Mouse (Mus musculus) urinary bladder, adult 18-20 months (tissue): ENCODE data around the gene Rtel1.

Experiments used
- DNase-seq, 2 experiments: peaks; one replicate each; pipeline ENCODE4 v3.0.0; 2022; ENCODE audit warnings: low spot score in 2 of 2, mixed read lengths in 2 of 2

The Rtel1 gene

DNA sequence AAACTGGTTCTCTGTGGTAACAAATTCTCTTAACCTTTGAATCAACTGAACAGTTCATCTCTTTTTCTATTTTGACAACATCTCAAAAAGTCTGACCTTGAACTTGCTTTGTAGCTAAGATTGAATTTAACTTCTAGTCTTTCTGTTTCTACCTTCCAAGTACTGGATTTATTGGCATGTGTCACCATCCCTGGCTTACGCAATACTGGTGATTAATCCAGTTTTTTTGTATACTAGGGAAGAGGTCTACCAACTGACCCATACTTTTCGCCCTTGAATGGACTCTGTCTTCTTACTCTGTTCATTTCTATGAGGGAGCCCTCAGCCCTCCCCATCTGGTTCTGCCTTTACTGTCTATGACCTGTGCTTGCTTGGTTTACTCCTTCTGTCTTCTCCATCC lies 6.6 kb downstream of the Rtel1 start:
- DNase-seq: no peak

DNA sequence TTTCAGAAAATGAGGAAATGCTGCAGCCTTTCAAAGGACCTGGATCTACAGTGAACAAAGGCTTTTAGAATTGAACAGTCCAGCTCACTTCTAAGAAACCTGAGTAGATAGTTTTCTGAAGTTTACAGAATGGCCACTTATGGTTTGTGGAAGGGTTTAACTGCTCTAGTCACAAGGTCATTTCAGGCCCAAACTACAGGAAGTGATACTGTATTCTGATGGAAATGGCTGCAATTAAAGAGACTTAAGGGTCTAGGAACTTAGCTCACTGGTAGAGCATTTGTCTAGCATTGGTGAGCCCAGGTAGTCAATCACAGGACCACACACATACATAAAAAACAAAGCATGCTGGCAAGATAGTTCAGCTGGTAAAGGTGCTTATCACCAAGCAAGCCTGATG lies 13.0 kb downstream of the Rtel1 start:
- no peak for DNase-seq

DNA sequence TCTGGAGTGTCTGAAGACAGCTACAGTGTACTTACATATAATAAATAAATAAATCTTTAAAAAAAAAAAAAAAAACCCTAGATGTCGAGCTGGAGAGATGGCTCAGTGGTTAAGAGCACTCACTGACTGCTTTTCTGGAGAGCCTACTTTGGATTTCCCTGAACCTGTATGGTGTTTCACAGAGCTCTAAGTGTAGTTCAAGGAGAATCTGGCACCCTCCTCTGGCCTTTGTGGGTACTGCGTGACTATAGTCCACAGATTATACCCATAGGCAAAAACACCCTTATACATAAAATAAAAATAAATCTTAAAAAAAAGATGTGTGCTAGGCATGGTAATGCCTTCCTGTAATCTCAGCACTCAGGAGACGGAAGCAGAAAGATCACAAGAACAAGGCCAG lies 14.5 kb downstream of the Rtel1 start:
- DNase-seq: peak in 1 of 2 experiments; percentile 53

DNA sequence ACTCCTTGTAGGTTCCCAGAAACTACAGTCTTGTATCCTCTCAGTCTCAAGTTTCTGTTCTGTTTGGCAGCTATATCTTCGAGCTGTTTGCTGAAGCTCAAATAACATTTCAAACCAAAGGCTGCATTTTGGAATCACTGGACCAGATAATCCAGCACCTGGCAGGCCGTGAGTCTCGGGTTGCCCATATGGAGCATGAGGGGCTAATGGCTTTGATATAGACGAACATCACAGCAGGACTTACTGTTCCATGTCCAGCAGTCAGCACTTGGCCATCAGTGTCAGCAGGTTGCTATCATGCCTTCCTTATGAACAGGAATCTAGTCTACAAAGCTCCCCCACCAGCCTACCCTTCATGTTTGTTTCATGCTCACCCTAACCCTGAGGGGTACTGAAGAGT lies 20.9 kb downstream of the Rtel1 start:
- DNase-seq: no peak

DNA sequence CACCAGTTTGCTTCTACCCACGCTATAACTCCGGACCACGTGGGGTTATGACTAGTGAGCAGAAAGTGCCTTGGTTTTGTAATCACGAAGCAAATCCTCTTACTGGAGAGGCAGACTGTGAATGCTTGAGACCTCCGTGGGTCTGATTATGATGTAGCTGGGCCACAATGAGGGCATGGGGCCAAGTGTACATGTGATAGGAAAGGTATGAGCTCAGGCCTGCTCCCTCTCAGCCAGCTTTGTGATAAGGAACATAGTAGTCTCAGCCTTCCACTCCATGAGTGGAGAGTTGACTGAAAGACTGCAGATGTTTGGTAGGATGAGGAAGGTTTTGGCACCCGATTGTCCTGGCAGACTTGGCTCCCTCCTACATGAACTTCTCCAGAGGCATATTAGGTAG lies 23.2 kb downstream of the Rtel1 start:
- no peak for DNase-seq

GRCm38 (mm10) chr2:181356780-181357179 lies 37.2 kb downstream of the Rtel1 start:
- DNase-seq: no peak

DNA sequence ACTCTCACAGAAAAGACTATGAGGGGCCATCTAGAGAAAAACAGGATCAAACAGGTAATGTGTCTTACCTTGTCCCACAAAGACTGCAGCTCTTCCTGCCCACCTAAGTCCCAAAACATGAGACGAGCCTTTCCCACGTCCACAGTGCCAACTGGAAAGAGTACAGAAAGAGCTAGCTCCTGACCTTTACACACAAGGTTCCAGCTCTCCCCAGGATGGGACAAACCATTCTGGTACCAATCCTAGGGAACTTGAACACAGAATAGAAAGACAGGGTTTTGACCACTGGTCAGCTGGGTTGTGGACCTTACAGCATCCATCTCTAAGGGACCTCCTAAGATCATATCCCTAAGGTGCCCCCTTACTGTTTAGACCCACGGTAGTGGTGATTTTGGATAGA lies 44.4 kb downstream of the Rtel1 start:
- DNase-seq: no peak

DNA sequence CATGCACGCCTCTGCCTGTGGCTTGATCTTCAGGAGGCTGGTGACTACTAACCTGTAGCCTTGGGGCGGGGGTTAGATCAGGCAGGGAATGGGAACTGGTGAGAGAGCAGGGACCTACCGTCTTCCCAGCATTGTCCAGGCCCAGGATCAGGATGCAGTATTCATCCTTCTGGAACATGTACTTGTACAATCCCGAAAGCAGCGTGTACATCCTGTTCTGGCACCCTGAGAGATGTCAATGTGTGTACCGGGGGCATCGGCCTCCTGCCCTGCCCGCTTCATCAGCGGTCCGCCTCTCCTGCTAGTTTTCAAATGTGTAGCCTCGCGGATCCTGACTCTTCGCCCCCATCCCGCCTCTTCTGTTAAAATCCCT lies 44.9 kb downstream of the Rtel1 start:
- DNase-seq: no peak

GRCm38 (mm10) chr2:181364860-181365596 lies 45.5 kb downstream of the Rtel1 start, which contains the start of the genes Zgpat and Arfrp1:
Gene Zgpat (plus strand): TSS chr2:181364928.
Gene Arfrp1 (minus strand): TSS chr2:181365404.
- DNase-seq: peak; percentile 82

DNA sequence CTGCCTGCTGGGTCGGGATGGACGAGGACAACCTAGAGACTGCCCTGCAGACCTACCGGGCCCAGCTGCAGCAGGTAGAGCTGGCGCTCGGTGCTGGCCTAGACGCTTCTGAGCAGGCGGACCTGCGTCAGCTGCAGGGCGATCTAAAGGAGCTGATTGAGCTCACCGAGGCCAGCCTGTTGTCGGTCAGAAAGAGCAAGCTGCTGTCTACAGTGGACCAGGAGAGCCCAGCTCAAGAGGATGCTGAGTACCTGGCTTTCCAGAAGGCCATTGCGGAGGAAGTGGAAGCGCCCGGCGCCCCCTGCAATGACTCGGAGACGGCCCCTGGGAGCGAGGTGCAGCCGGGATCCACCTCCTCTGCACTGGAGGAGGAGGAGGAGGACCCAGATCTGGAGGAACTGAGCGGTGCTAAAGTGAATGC lies 46.1 kb downstream of the Rtel1 start:
- no peak for DNase-seq

DNA sequence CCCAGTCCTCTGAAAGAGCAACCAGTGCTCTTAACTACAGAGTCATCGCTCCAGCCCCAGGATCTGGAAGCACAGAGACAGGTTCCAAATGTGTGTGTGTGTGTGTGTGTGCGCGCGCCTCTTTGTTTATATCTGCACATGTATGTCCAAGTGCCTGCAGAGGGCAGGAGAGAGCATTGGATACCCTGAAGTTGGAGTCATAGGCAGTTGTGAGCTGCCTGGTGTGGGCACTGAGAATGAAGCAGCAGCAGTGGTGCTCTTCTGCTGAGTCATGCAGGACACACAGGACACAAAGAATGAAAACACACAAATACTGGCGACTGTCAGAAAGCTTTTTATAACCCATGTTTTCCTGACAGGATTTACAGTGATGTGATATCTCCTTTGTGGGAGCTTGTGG lies 50.5 kb downstream of the Rtel1 start:
- no peak for DNase-seq

- DNase-seq: no peak
Measured at GRCm38 (mm10) chr2:181375787-181376186, 56.2 kb downstream of the Rtel1 start.

GRCm38 (mm10) chr2:181377230-181377629 lies 57.7 kb downstream of the Rtel1 start:
- no peak for DNase-seq

DNA sequence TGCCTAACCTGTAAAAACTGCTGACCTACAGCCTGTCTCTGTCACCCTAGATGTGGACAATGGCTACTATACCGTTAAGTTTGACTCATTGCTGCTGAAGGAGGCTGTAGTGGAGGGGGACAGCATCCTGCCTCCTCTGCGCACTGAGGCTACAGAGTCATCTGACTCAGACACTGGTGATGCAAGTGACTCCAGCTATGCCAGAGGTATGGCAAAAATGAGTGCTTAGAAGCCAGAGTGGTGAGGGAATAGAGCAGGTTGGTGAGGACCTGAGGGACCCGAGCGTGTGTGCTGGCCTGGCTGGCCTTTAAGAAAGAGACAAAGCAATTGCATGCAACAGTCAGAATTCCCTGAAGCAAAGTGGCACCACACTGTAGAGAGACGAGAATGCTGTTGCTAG lies 59.2 kb downstream of the Rtel1 start:
- no peak for DNase-seq

DNA sequence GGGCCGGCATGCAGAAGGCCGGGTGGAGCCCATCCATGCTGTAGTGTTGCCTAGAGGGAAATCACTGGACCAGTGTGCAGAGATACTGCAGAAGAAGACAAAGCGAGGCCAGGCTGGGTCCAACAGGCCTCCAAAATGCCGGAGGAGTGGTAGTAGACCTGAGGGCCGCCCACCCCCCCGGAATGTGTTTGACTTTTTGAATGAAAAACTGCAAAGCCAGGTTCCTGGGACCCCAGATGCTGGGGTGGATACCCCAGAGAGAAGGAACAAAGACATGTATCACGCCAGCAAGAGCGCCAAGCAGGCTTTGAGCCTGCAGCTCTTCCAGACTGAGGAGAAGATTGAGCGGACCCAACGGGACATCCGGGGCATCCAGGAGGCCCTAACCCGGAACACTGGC lies 60.2 kb downstream of the Rtel1 start, which contains the start of gene Lime1:
TSS of gene Lime1 (plus strand) at position 301 of the 400 bp plus-strand sequence.
- DNase-seq: no peak

- DNase-seq: no peak
Measured at GRCm38 (mm10) chr2:181380251-181380650, 60.7 kb downstream of the Rtel1 start.

GRCm38 (mm10) chr2:181381107-181381506 lies 61.6 kb downstream of the Rtel1 start:
- DNase-seq: no peak

GRCm38 (mm10) chr2:181381631-181382306 lies 62.2 kb downstream of the Rtel1 start:
- DNase-seq: no peak

GRCm38 (mm10) chr2:181384463-181384862 lies 64.9 kb downstream of the Rtel1 start:
- no peak for DNase-seq

DNA sequence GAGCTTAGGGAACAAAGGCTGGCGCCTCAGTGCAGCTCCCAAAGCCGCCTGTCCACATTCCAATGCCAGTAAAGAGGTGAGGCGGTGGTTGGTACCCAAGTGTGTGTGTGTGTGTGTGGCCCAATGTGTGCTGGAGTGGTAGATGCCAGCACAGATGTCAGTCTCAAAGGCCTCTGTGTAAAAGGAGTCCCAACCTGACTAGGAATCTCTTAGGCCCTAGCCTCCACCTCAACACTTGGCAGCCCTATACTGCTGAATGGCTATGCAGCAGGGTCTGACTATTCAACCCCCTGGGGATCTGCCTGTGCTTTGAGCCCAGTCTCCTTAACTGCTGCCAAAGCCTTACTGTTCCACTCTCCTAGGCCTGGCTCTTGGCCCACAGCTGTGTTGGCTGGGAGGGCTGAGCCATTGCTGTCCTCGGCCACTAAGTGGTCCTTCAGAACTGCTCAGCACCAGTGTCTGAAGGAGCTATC lies 65.4 kb downstream of the Rtel1 start:
- DNase-seq: no peak

- no peak for DNase-seq
Measured at GRCm38 (mm10) chr2:181385885-181386284, 66.3 kb downstream of the Rtel1 start.

DNA sequence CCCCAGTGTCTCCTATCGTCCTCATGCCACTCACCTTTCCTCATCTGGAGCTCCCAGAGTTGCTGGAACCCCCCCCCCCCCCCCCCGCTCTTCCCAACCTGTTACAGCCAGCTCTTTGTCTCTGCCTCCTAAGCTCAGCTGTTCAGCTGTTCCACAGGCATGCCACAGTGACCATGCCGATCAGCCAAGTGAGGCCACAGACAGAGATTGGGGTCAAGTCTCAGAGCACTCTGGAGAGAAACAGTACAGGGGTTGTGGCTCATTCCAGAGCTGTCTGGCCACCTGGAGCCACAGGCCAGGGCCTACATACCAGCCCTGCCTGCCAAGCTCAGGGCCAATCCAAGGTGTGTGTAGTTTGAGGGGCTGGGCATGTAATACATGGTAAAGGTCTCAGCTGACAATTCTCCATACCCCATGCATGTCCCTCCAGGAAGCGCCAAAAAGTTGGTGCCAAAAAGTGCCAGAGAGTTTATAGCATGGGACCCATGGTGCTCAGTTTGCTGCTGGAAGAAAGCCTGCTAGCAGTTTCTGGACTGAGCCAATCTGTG lies 67.2 kb downstream of the Rtel1 start:
- DNase-seq: no peak
